Mouse (Mus musculus) monocyte, adult 59 days (primary cell): Measurements from ENCODE around the gene Gm9918. TPM values are rescaled to one million over a fixed set of nuclear protein-coding genes. Genes with fewer than 3 reads are reported as not detected.

Experiments used
- total RNA-seq, 2 experiments: library from RNA; stranded (reverse); gene quantifications; one replicate each; pipeline ENCODE4 v1.2.4; 2023

The Gm9918 gene
- total RNA-seq: not detected

DNA sequence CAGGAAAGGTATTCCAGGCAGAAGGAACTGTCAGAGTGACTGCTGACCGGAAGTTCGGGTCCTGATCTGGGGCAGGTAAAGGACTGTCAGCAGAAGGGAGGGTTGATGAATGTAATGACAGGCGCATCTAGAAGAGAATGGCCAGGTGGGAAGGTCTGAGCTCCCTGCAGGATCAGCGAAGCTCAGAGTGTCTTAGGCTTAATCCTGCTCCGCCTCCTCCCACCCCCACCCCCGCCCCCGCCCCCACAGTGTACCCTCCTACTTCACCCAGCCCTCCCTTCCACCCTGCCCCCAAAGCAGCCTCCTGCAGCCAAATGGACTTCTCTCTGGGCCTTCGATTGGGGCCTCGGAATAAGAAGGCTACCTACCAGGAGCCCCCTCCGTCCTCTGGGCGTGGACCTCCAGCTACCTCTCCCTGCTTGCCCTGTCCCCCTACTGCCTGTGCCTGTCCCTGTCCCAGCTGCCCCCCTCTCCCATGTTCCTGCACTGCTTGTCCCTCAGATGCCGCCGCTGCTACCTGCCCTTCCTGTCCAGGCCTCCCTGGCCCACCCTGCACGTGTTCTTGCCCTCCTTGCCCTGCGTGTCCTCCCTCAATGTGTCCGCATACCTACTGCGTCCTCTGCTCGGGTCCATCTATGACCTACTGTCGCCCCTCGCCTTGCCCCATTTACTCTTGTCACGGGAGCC, at the start of gene Gm9918:
Gene Gm9918, plus strand, starts transcription at position 290 of the 687 bp plus-strand sequence.

DNA sequence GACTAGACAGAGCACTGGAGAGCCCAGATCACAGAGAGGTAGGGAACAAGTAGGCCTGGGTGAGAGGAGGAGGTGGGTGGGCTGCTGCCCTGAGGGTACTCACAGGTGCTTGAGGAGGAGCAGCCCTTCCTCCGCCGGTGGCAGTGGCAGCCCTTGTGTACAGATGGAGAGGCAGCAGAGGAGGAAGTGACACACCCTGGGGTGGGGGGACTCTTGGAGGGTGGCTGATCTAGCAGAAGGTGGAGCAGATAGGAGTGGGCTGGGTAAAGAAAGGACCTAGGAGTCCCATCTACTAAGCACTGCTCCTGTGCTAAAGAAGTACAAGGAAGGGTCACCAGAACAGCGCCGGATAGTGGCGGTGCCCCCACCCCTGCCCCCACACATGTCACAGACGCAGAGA, 38.6 kb upstream of the Gm9918 start, which contains the start of gene Itgb7:
Gene Itgb7, minus strand, starts transcription at position 197 of the 400 bp plus-strand sequence.

DNA sequence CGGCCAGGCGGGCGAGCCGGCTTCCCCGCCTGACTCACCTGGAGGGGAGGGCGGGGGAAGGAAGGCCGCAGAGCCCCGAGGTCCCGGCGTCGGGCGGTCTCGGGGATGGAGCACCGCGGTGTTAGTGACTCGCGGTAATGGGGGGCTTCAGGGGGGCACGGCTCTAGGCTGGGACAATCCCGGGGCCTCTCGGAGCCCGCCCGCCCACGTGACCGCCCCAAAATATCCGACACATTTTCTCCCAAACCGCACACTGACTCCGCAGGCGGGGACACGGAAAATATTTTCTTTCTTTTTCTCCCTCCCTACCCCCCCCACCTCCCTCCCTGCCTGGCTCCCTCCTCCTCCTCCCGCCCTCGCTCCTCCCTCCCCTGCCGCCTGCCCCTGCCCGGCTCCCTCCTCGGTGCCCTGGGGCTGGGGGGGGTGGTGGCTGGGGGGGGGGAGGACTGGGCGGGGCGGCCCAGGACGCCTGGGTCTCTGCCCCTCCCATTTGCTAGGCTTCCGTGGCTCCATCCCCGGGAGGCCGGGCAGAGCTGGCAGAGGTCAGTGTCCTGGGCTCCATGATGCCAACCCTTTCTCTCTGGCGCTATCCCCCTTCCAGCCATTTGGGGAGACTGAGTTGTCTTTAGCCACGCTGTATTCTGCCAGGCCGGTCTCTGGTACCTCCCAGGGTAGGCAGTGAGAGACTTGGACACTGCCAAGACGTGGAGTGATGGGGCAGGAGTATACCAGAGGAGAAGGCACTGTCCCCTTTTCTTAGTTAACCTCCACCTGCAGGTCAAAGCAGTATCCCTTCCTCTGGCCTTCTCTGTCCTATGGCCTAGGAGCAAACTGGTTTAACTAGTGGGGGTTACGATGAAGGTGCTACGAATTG, 12.9 kb upstream of the Gm9918 start, which contains the start of gene Rarg:
Gene Rarg, minus strand, starts transcription at position 316 of the 874 bp plus-strand sequence.

DNA sequence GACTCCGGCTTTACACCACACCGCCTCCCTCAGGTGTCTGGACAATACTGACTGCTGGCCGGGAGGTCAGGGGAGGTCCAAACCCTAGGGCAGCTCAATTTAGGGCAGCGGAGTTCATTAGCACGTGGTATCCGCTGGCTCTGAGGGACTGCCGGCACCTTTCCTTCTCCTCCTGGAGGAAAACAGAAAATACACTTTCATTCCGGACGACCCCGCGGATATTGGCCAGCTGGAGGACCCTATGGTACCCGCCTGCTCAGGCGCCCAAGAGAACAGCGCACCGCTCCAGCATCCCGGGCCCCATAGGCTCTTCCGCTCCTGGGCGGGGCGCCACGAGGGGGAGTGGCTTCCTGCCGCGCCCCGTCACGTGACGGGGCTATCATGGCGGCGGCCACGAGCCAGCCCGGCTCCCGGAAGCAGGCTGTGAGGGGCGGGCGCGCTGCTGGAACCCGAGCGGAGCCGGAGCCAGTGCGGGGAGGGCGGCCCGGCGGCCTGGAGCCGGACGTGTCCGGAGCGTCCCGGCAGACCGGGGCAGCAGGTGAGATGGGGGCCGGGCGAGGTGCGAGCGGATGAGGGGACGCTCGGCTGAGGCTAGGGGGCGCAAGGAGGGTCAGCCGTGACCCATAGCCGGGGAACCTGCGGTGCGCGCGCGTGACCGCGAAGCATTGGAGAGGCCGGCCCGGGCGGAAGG, 8.9 kb downstream of the Gm9918 start, which contains the start of gene Mfsd5:
Gene Mfsd5, plus strand, starts transcription at position 363 of the 691 bp plus-strand sequence.

DNA sequence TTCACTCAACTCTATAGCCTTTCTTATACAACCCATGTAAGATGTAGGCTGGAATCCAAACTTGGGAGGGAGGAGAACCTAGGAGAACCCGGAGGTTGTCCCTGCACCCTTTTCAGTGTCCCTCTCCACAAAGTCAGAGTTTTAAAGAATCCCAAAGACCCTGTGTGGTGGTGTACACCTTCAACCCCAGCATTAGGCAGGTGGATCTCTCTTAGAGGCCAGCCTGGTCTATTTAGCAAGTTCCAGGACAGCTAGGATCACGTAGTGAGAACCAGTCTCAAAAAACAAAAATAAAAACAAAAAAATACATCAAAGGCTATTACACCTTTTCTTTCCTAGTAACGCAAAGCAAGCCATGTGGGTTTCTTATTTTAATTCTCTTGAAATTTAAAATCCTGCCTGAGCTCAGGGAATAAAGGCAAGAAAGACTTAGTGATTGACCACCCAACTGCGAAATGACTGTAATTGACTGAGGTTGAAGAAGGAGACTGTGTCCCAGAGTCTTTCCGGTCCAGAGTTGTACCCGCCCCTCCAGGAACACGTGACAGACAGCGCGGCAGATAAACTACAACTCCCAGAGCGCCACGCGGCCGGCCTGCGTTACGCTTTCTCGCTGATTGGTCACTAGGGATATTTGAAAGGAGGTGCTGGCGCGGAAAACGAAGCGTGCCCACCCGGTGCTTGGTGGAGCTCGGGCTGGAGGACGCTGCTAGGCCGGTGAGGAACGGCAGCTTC, 25.4 kb downstream of the Gm9918 start, which contains the start of gene Espl1:
Gene Espl1, plus strand, starts transcription at position 634 of the 735 bp plus-strand sequence.

Other genes starting within 250 kb of the Gm9918 start
- not detected for gene Krt18, start 242.4 kb upstream of the Gm9918 start, total RNA-seq
- 100 to 1,000 TPM; 224 to 241 TPM for gene Eif4b, start 196.8 kb upstream of the Gm9918 start, total RNA-seq
- 1 to 10 TPM in 1 of 2 experiments, under 1 TPM in 1; 0.82 to 1.5 TPM for gene Tns2, start 170.2 kb upstream of the Gm9918 start, total RNA-seq
- 10 to 100 TPM; 23.5 to 24.4 TPM for gene Spryd3, start 134.3 kb upstream of the Gm9918 start, total RNA-seq
- 1 to 10 TPM; 1.3 to 2.7 TPM for gene Igfbp6, start 126.2 kb upstream of the Gm9918 start, total RNA-seq
- 1 to 10 TPM in 1 of 2 experiments, under 1 TPM in 1; 0.70 to 1.4 TPM for gene Soat2, start 120.0 kb upstream of the Gm9918 start, total RNA-seq
- 10 to 100 TPM; 81.6 to 82.5 TPM for gene Zfp740, start 67.3 kb upstream of the Gm9918 start, total RNA-seq
- gene Csad, start 65.8 kb upstream of the Gm9918 start, total RNA-seq: 10 to 100 TPM; 23.0 to 29.3 TPM
- 100 to 1,000 TPM; 452 to 480 TPM for gene Itgb7, start 38.6 kb upstream of the Gm9918 start, total RNA-seq
- 10 to 100 TPM; 92.1 to 98.7 TPM for gene Rarg, start 13.0 kb upstream of the Gm9918 start, total RNA-seq
- gene Mfsd5, start 8.9 kb downstream of the Gm9918 start, total RNA-seq: 10 to 100 TPM; 61.9 to 62.3 TPM
- 1 to 10 TPM; 6.8 to 7.2 TPM for gene Espl1, start 25.7 kb downstream of the Gm9918 start, total RNA-seq
- 100 to 1,000 TPM; 450 to 458 TPM for gene Pfdn5, start 55.6 kb downstream of the Gm9918 start, total RNA-seq
- gene Myg1, start 61.1 kb downstream of the Gm9918 start, total RNA-seq: 10 to 100 TPM; 30.1 to 40.6 TPM
- gene Aaas, start 80.2 kb downstream of the Gm9918 start, total RNA-seq: 10 to 100 TPM; 24.3 to 28.5 TPM
- not detected for gene Sp7, start 96.6 kb downstream of the Gm9918 start, total RNA-seq
- 100 to 1,000 TPM; 147 to 181 TPM for gene Sp1, start 135.6 kb downstream of the Gm9918 start, total RNA-seq
- gene Amhr2, start 174.8 kb downstream of the Gm9918 start, total RNA-seq: not detected
- gene Prr13, start 188.5 kb downstream of the Gm9918 start, total RNA-seq: 100 to 1,000 TPM; 272 to 309 TPM
- 100 to 1,000 TPM; 637 to 654 TPM for gene Pcbp2, start 200.0 kb downstream of the Gm9918 start, total RNA-seq
- 10 to 100 TPM in 1 of 2 experiments, 1 to 10 TPM in 1; 7.0 to 10.1 TPM for gene Gm10337, start 233.2 kb downstream of the Gm9918 start, total RNA-seq
- gene Map3k12, start 246.5 kb downstream of the Gm9918 start, total RNA-seq: under 1 TPM; 0.55 to 0.82 TPM
- gene Tarbp2, start 247.6 kb downstream of the Gm9918 start, total RNA-seq: 10 to 100 TPM; 22.3 to 28.1 TPM